Mouse (Mus musculus) brain, embryonic 18.5 days (tissue): ENCODE data around the gene Uox.

Source experiments
- DNase-seq: peaks from one replicate; pipeline ENCODE4 v3.0.0-alpha.2; 2012; ENCODE audit warnings: low read depth, low spot score

The Uox gene

DNA sequence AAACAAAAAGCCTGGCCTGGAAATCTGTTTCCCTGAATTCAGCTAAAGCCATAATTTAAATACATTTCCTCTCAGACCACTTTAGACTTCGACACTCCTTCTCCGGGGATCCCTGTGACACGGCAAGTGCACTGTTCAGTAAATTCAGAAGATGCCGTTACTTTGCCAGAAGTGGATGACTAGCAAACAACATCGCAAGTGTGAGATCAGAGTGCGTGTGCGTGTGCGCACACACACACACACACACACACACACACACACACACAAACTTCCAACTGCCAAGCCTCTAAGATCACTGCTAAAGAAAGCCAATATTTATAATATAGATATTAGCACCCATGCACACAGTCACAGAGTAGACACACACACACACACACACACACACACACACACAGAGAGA, 111.5 kb downstream of the Uox start:
- DNase-seq = no peak
